Mouse (Mus musculus) adrenal gland, postnatal 14 days (tissue): ENCODE data around the gene Dip2a. TPM values are rescaled to one million over a fixed set of nuclear protein-coding genes. Genes with fewer than 3 reads are reported as not detected.

Experiments used
- DNase-seq: peaks from one replicate; pipeline ENCODE4 v3.0.0; 2021; ENCODE audit warnings: mixed read lengths
- long read RNA-seq, 2 experiments: library from polyadenylated mRNA; stranded (forward); transcript quantifications; one replicate each; pipeline ENCODE4 v2.0.0; 2021
- total RNA-seq: library from RNA; stranded (reverse); gene quantifications from 2 replicates; pipeline ENCODE4 v1.2.3, GENCODE M21; 2021

Dip2a gene
- 31.1 and 31.6 TPM in 2 replicates for total RNA-seq
- long read RNA-seq, experiment 1, full-length matches to known transcripts: 2 of 4 reads
- long read RNA-seq, experiment 1, partial matches to known transcripts: 1 of 4 reads
- long read RNA-seq, experiment 1, other reads (novel, unspliced or antisense): 1 of 4 reads
- long read RNA-seq, experiment 2, partial matches to known transcripts: 2 of 3 reads
- long read RNA-seq, experiment 2, other reads (novel, unspliced or antisense): 1 of 3 reads

DNA sequence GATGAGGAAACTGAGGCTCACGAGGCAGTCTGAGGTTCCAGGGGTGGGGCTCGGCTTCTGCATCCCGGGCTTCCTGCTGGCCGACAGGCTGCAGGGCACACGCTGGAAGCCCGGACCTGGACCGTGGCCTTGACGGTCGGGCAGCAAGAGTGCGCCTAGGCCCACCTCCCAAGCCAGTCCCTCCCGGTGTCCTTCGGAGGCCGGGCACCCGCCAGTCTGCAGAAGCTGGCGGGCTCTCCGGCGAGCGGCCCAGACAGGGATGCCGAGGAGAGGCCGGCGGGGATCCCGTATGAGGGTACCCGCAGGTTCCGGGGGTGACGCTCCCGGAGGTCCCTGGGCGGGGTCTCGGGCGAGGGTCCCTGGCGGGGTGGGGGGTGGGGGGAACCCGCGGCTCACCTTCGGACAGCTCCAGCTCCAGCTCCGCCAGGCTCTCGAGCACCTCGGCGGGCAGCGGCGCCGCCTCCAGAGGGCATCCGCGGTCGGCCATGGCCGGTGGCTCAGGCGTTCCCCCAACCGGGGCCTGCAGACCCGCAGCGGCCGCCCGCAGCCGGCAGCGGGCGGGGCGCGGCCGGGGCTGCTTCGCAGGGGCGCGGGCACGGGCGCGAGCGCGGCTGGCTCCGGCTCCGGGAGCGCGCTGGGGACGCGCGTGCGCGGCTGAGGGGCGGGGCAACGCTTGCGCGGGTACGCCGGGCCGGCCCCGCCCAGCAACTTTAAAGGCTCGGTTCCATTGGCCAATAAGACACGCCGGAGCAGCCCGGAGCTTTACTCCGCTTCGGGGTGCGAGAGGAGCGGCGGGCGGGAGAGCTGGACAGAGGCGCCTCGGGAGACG lies at the start of gene Dip2a:
TSS of gene Dip2a (minus strand) at position 581 of the 829 bp plus-strand sequence.
- DNase-seq: peak; percentile 98

DNA sequence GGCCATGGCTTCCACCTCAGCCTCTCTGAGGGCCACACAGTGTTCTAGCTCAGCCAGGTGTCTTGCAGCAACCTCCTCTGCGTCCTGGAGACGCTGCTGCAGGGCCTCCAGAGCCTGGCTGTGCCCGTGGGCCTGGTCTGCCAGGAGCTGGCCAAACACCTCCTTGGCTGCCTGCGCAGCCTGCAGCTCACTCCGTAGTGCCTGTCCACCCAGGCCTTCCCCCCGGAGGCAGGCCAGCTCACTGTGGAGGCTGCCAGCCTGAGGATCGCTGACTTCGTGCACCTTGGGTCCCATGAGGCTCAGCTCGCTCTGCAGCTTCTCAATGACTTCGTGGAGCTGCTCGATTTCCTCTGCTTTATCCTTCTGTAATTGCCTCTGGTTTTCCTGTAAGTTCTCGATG lies 47.5 kb upstream of the Dip2a start:
- DNase-seq: no peak

DNA sequence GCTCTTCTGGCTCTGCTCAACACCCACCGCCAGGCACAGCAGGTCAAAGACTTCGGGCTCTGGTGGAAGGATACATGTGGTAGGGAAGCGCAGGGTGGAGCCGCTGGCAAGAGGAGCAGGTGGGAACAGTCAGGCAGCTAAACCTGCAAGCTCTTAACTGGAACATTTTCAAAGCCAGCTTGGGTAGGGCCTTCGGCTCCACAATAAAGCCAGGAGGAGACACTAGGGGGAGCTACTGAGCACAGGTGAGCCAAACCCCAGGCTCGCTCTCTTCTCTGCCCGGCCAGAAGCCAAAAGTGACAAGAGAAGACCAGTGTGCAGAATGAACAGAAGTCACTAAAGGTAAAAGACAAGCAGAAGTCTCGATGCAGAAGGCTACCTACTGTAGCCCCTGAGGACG lies 46.7 kb upstream of the Dip2a start:
- peak; percentile 18 for DNase-seq

DNA sequence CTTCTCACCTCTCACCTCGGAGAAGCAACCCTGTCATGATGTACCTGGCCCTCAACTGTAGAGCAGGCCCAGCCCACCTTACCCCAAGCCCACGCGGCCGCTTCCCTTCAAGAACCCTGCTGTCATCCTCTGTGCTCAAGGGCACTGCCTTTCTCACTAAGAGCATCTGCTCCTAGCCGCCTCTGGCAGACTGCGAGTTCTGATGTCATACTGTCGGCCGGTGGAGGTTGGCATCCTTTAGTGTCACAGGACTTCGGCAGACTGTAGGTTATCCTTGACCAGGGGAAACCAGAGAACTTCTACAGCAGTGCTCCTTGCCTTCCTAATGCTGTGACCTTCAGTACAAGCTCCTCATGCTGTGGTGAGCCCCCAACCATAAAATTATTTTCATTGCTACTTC lies 46.1 kb upstream of the Dip2a start:
- no peak for DNase-seq

DNA sequence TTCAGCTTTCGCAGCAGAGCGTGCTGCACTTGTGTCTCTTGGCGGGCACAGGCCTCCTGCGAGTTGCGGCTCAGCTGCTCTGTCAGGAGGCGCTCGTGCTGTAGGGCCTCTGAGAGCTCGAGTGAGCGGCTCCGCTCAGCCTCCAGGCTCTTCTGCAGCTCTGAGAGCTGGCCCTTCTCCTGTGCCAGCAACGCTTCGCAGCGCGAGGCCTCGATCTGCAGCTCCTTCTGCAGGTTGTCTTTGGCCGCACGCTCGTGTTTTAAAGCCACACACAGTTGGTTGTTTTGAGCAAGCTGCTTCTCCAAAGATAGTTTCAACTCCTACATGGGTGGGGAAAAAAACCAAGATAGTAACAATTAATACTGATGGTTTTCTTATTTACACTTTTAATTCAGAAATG lies 29.9 kb upstream of the Dip2a start:
- peak; percentile 46 for DNase-seq

DNA sequence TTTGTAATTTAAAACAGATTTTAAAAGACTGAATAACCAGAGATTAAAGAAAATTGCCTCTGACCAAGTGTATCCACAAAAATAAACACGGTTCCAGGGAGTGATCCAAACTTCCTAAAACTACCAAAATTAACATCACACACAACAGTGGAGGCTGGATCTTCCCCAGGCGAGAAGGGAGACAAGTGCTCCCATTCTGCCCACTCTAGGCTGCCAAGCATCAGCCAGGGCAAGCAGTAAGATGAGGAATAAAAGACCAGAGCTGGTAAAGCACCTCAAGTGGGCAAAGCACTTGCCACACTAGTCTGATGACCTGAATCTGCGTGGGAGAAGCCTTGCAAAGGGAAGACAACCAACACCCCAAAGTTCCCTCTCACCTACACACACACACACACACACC lies 26.6 kb upstream of the Dip2a start:
- no peak for DNase-seq

DNA sequence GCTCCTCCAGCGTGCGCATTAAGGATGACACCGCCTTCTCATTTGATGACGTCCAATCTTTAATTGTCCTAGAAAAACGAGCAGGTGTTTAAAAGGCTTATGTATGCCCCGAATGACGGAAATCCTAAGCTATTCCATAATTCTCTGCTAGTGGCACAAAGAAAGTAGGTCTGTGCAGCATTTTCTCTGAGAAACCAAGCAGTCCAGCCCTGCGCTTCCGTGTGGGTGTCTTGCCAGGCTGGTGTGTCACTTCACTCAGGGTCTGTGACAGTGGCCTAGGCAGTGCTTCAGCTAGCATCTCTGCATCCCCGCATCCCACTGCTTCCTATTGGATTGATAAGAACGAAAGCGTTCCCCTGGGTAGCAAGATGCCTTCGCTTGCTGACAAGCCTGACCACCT lies 23.7 kb upstream of the Dip2a start:
- DNase-seq: no peak

DNA sequence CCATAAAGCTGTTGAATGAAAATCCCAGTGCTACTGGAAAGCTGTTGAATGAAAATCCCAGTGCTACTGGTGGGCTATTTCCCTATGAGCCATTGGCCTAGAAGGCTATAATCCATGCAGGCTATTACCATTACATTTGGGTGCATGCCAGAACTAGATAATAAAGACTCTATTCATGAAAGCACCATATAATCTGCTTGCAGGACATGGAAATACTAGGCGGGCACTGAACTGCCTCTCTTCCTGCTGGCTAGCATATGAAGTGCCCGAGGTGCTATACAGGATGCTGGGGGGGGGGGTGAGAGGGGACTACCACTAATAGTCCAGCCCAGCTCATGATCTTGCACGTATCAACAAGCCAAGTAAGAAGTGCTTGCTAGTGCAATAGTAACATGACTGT lies 18.1 kb upstream of the Dip2a start:
- DNase-seq: no peak

DNA sequence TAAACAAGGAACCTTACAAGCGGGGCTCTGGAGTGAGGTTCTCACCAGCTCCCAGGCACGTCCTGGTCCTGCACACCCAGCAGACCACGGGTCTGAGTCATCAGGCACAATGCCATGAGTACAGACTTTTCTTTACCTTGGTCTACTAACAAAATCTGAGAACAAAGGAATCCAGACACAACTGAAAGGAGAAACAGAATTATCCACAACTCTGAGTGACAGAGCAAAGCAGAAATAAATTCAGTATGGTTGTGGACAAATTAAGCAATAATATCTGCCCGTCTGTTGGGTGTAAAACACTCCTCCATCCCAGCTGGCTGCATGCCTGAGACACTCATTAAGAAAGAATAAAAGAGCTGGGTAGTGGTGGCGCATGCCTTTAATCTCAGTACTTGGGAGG lies 13.4 kb upstream of the Dip2a start:
- DNase-seq: peak; percentile 45

DNA sequence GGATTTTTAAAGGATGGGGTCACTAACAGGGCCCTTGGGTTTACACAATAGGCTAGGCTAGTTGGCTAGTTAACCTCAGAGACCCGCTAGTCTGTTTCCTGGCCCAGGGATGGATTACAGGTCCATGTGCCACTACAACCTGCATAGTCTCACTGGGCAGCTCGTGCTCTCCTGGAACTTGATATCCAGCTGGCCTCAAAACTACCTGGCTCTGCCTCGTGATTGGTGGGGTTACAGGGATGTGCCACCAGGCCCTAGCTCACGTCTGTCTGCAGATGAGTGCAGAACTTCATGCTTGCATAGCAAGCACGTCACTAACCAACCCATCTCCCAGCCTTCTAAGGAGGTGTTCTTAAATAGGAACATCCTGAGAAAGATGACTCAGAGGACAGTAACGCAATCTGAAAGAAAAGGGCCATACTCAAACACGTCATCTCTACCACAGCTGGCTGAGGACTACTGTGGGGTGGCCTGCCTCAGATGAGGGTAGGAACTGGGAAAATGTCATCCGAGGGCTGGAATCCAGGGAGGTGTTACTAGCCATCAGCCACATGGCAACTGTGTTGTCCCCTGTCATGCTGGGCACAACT lies 12.3 kb upstream of the Dip2a start:
- no peak for DNase-seq

DNA sequence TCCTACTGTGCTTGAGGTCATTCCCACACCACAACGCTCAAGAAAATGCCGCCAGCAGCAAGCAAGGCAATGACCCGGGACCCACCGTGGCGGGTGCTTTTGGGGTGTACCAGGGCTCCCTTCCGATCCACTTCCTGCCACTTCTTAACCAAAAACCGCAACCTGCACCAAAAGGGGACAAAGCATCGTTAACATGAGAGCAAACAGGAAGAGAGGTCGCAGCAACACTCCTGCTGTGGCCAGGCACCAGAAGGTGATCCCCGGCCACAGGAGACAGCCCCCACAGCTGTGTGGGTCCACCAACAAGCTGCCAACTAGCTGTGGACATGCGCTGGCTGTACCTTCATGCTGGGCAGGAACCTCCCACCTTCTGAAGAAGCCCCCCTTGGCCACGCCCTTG lies 9.9 kb upstream of the Dip2a start:
- no peak for DNase-seq

DNA sequence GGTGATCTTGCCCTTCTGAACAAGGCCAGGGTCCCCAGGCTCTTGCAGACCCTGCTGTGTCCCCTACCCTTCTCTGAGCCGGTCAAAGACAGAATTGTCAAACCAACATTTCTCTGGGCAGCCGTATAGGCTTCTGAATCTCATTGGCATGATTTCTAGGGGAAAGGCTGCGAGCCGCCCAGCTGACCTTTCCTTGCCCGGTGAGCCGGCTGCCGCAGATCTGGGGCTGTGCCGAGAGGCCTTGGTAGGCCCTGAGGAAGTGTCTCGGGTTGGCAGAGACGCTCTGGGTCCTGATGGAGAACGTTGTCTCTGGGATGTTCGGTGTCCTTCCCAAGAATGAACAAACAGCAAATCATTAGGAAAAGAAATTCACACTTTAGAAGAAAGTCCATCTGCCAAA lies 8.9 kb upstream of the Dip2a start:
- DNase-seq: peak; percentile 75

DNA sequence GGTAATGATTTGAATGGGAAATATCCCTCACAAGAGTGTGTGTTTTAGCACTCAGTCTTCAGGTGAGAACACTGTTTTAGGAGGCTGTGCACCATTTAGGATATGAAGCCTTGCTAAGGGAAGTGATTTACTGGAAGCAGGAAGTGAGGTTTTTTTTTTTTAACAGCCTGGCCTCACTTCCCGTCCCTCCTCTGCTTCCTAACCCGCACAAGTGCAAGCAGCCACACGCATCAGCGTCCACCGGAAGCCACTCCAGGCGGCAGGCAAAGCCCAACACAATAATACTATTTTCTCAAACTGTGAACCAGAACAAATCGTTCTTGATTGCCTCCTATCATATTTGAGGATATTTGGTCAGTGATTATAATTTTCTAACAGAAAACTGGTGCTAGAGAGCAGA lies 6.9 kb upstream of the Dip2a start:
- DNase-seq: no peak

DNA sequence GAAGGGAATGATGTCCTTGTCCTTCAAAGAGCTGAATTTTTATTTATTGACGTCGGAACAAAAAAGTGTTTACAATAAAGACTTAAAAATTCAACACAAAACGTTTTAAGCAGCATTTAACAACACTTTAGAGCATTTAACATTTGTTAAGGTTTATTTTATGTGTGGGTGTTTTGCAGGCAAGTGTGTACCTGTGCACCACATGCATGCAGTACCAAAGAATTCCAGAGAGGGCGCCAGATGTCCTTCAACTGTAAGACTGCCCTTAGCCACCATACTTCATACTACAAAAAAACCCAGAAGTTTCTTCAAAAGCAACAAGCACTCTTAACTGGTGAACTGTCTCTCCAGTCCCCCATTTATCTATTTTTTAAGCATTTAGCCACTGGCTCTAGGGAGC lies 1.5 kb upstream of the Dip2a start:
- DNase-seq: peak; percentile 78

DNA sequence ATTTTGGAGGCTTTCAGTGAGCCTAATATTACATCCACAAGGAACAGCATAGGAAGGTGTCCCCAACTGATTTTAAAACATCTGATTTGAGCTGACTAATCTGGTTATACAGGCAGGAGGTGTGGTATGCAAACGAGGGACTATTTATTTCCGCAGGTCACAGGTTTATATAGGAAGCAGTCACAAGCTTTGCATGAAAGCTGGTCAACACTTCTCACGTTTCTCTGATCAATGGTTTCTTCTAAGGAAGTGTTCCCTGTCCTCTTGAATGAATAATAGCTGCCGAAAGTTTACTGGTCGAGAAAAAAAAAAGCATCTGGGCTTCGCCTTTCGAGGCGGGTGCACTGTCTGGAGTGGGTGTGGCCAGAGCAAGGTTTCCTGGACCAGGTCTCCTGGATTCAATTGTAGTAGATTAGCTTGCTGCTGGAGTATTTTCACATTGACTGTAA lies 976 bp upstream of the Dip2a start:
- peak; percentile 41 for DNase-seq

DNA sequence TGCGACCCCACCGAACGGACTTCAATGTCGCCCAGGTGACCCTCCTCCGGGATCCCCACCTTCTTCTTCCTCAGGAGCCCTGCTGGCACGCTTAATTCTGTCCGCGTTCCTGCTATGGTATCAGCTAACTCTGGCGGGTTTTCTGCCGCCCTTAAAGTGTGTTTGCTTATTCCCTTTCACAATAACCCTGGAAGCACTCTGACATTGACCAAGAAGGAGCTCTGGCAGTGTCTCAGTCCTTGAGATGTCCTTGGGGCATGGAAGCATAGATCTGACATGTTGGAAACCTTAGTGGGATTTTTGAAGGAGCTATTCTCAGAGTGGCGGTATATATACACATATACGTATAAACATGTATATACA lies 430 bp upstream of the Dip2a start:
- no peak for DNase-seq

DNA sequence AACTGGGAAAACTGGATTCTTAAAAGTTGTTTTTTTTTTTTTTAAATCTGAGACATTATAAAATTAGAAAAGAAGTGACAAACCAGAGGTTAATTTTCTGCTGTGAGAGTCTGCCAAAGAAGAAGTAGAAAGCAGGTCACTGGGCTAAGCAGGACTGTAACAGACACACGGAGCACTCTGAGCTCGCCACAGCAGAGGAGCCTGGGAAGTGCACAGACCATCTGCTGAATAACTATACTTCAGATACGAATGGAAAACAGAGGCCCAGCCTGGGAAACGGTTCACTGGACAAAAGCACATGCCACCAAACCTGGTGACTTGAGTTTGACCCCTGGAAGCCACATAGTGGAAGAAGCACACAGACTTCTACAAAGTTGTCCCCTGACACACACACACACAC lies 10.7 kb downstream of the Dip2a start:
- DNase-seq: no peak

DNA sequence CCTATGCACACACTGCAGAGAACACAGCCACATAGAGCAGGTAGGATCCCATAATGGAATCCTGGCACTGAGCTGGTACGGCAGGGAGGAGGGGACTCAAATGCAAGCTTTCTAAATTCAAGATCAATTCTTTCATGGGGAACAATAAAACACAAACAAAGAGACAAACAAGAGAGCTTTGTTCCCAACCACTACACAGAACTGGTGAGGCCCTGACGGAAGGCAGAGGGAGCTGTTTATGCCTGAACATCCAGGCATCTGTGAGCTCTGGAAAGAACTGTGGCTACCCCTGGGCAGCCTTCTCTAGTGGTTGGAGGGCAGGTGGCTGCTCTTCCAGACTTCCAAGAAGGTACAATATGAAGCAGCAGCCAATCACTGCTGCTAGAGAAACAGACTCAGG lies 13.1 kb downstream of the Dip2a start:
- no peak for DNase-seq

DNA sequence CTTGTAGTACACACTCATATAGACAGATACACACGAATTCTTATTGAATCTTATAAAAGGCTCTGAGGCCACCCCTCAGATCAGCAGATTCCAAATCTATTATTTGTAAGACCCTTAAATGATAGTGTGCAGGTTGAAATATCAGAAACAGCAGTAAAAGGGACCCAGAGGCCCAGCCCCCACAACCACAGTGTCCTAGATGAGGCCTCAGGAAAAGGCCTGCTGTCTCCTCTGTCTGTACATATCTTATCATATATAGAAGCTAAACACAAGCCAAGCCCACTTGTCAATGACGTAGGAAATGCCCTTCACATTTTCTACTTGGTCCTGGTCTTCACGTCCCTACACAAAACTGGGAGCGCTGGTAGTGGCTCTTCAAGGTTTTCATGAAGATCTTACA lies 16.0 kb downstream of the Dip2a start:
- DNase-seq: no peak

DNA sequence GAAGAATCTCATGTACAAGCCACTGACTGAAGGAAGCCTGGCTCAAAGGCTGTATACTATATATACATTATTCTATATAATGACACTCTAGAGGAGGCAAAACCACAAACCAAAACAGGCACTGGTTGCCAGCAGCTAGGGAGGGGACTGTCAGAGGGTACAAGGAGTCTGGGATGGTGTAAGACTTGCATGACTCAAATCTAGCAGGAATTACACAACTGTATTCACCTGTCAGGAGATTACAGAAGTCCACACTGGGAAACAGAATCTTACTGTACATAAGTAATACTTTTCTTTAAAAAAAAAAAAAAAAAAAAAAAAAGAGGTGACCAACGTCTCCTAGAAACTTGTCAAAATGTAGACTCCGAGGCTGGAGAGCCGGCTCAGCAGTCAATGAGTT lies 16.5 kb downstream of the Dip2a start:
- no peak for DNase-seq

DNA sequence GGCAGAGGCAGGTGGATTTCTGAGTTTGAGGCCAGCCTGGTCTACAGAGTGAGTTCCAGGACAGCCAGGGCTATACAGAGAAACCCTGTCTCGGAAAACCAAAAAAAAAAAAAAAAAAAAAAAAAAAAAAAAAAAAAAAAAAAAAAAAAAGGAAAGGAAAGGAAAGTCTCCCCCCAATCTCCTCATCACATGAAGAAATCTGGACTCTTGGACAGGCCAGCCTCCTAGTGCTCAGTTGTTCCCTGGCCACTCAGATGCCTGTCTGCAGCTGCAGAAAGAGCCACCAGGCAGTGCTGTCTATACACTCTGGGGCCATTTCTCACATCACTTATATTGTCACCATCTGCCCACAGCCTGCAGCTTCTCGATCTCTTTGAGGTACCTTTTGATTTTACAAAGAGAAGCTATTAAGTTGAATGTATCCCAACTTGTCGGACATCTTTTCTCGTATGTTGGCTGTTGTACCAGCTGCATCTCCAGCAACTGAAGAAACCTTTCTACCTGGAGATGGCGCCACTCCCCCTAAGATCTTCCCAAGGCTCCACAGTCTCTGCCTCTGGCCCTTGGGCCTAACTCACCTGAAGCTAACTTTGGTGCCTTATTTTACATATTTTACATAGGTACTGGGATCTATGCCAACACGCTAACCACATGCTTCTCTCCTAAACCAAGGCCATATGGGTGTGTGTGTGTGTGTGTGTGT lies 18.6 kb downstream of the Dip2a start:
- DNase-seq: peak; percentile 74

DNA sequence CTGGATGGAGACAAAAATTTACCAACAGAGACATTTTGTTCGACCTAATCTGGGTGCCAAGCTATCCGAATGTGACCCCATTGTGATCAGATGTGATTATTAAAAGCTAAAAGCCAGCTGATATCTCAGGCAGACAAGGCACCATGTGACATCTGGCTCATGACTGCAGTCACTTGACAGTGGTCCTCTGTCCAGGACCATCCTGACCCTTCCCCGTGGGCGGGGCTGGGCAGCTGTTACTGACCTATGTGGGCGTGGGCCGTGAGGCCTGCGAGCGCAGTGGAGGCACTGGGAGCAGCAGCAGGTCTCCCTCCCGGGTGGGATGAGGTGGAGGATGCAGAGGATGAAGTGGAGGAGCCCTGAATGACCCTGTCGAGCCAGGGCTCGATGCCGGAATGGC lies 27.5 kb downstream of the Dip2a start:
- no peak for DNase-seq

DNA sequence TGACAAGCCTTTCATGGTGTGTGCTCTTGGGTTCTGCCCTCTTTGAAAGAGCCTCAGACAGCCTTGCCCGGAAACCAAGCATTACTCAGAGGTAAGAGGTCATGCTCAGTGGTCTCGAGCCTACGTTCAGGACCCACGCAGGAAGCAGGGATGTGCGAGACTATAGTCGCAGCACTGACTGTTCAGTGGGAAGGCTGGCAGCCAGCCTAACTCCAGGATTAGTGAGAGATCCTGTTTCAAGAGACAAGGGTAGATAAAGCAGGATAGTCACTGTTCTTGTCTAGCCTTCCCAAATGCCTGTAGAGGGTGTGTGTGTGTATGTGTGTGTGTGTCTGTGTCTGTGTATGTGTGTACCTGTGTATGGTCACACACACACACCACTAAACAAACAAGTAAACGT lies 28.9 kb downstream of the Dip2a start:
- no peak for DNase-seq
